Mouse (Mus musculus): ENCODE measurements around the gene Slc38a6. TPM values are rescaled to one million over a fixed set of nuclear protein-coding genes. Genes with fewer than 3 reads are reported as not detected.

The Slc38a6 gene
- total and polyA plus RNA-seq, 2 experiments from 2014 or later, result 9.2 to 20.2 TPM

GRCm38 (mm10) chr12:73355084-73355775 lies 68.7 kb downstream of the Slc38a6 start:
- Histone ChIP-seq H3K36me3 (ENCODE audit: insufficient read depth) (no peaks in the 10 kb centered on the region), H3K27me3 (ENCODE audit: insufficient read depth, low read length) (no peaks in the 10 kb centered on the region), H3K9me3 (ENCODE audit: low read length) (no peaks in the 10 kb centered on the region), H3K4me1 (ENCODE audit: insufficient read depth) (no peaks in the 10 kb centered on the region), H3K9ac (no peak overlapping the region), H3K4me3 (ENCODE audit: low read depth, low read length) (no peak overlapping the region), H3K27ac (ENCODE audit: low read depth, low read length) (no peak overlapping the region), H3K4me2 (ENCODE audit: low read depth) (no peak overlapping the region)
- no peak for TF ChIP-seq CTCF (IDR thresholded peaks at IDR 0.05; ENCODE audit: low read depth)
- DNase-seq, result no peak
- no peak for ATAC-seq
- WGBS, result 71% methylated on average over 14 of the region's 14 CpGs

- ATAC-seq, result no peak
Measured at GRCm38 (mm10) chr12:73356696-73357095, 70.1 kb downstream of the Slc38a6 start.

GRCm38 (mm10) chr12:73357311-73357710 lies 70.7 kb downstream of the Slc38a6 start:
- Histone ChIP-seq H3K27me3 (ENCODE audit: insufficient read depth, low read length) (no peaks in the 10 kb centered on the region), H3K9me3 (ENCODE audit: low read length) (no peaks in the 10 kb centered on the region), H3K9ac (no peak overlapping the region), H3K36me3 (ENCODE audit: insufficient read depth) (no peaks in the 10 kb centered on the region), H3K4me2 (ENCODE audit: low read depth) (no peak overlapping the region), H3K4me1 (ENCODE audit: insufficient read depth) (no peaks in the 10 kb centered on the region), H3K27ac (ENCODE audit: low read depth, low read length) (no peak overlapping the region), H3K4me3 (ENCODE audit: low read depth, low read length) (no peak overlapping the region)
- WGBS, result 64% methylated on average over 5 of the region's 5 CpGs
- no peak for ATAC-seq
- TF ChIP-seq CTCF (IDR thresholded peaks at IDR 0.05; ENCODE audit: low read depth), result no peak
- DNase-seq, result no peak

More at GRCm38 (mm10) chr12:73356696-73357095, 70.1 kb downstream of the Slc38a6 start:
- no peak overlapping the region for H3K4me3 ChIP-seq (ENCODE audit: low read depth, low read length)
- H3K4me2 ChIP-seq (ENCODE audit: low read depth), result no peak overlapping the region
- TF ChIP-seq CTCF (IDR thresholded peaks at IDR 0.05; ENCODE audit: low read depth), result no peak
- no peak overlapping the region for H3K27ac ChIP-seq (ENCODE audit: low read depth, low read length)
- DNase-seq, result no peak
- 84% methylated on average over 2 of the region's 2 CpGs for WGBS
- H3K27me3 ChIP-seq (ENCODE audit: insufficient read depth, low read length), result no peaks in the 10 kb centered on the region
- no peaks in the 10 kb centered on the region for H3K9me3 ChIP-seq (ENCODE audit: low read length)
- H3K9ac ChIP-seq, result no peak overlapping the region
- no peaks in the 10 kb centered on the region for H3K4me1 ChIP-seq (ENCODE audit: insufficient read depth)
- H3K36me3 ChIP-seq (ENCODE audit: insufficient read depth), result no peaks in the 10 kb centered on the region

GRCm38 (mm10) chr12:73357736-73358135 lies 71.2 kb downstream of the Slc38a6 start:
- no peaks in the 10 kb centered on the region for H3K4me1 ChIP-seq (ENCODE audit: insufficient read depth)
- no peaks in the 10 kb centered on the region for H3K27me3 ChIP-seq (ENCODE audit: insufficient read depth, low read length)
- no peak overlapping the region for H3K27ac ChIP-seq (ENCODE audit: low read depth, low read length)
- no peaks in the 10 kb centered on the region for H3K36me3 ChIP-seq (ENCODE audit: insufficient read depth)
- no peak overlapping the region for H3K9ac ChIP-seq
- H3K4me3 ChIP-seq (ENCODE audit: low read depth, low read length), result no peak overlapping the region
- H3K4me2 ChIP-seq (ENCODE audit: low read depth), result no peak overlapping the region
- no peak for TF ChIP-seq CTCF (IDR thresholded peaks at IDR 0.05; ENCODE audit: low read depth)
- ATAC-seq (no peak), DNase-seq (no peak)
- 93% methylated on average over 3 of the region's 3 CpGs for WGBS
- no peaks in the 10 kb centered on the region for H3K9me3 ChIP-seq (ENCODE audit: low read length)

- Histone ChIP-seq H3K9me3 (ENCODE audit: low read length) (no peaks in the 10 kb centered on the region), H3K4me2 (ENCODE audit: low read depth) (no peak overlapping the region), H3K4me1 (ENCODE audit: insufficient read depth) (no peaks in the 10 kb centered on the region), H3K36me3 (ENCODE audit: insufficient read depth) (no peaks in the 10 kb centered on the region), H3K27me3 (ENCODE audit: insufficient read depth, low read length) (no peaks in the 10 kb centered on the region), H3K27ac (ENCODE audit: low read depth, low read length) (no peak overlapping the region), H3K4me3 (ENCODE audit: low read depth, low read length) (no peak overlapping the region), H3K9ac (no peak overlapping the region)
- ATAC-seq (no peak), DNase-seq (no peak)
- TF ChIP-seq CTCF (IDR thresholded peaks at IDR 0.05; ENCODE audit: low read depth), result no peak
- WGBS, result 79% methylated on average over 2 of the region's 2 CpGs
Measured at GRCm38 (mm10) chr12:73358640-73359039, 72.1 kb downstream of the Slc38a6 start.

GRCm38 (mm10) chr12:73359520-73359919 lies 72.9 kb downstream of the Slc38a6 start:
- no peaks in the 10 kb centered on the region for H3K27me3 ChIP-seq (ENCODE audit: insufficient read depth, low read length)
- no peak overlapping the region for H3K27ac ChIP-seq (ENCODE audit: low read depth, low read length)
- no peaks in the 10 kb centered on the region for H3K36me3 ChIP-seq (ENCODE audit: insufficient read depth)
- TF ChIP-seq CTCF (IDR thresholded peaks at IDR 0.05; ENCODE audit: low read depth), result no peak
- no peaks in the 10 kb centered on the region for H3K9me3 ChIP-seq (ENCODE audit: low read length)
- H3K9ac ChIP-seq, result no peak overlapping the region
- H3K4me1 ChIP-seq (ENCODE audit: insufficient read depth), result no peaks in the 10 kb centered on the region
- H3K4me3 ChIP-seq (ENCODE audit: low read depth, low read length), result no peak overlapping the region
- no peak for ATAC-seq
- 80% methylated on average over 4 of the region's 4 CpGs for WGBS
- H3K4me2 ChIP-seq (ENCODE audit: low read depth), result no peak overlapping the region
- no peak for DNase-seq

- no peak overlapping the region for H3K4me3 ChIP-seq (ENCODE audit: low read depth, low read length)
- no peaks in the 10 kb centered on the region for H3K36me3 ChIP-seq (ENCODE audit: insufficient read depth)
- H3K4me2 ChIP-seq (ENCODE audit: low read depth), result no peak overlapping the region
- H3K9ac ChIP-seq, result no peak overlapping the region
- TF ChIP-seq CTCF (IDR thresholded peaks at IDR 0.05; ENCODE audit: low read depth), result no peak
- H3K27me3 ChIP-seq (ENCODE audit: insufficient read depth, low read length), result no peaks in the 10 kb centered on the region
- no peaks in the 10 kb centered on the region for H3K9me3 ChIP-seq (ENCODE audit: low read length)
- WGBS, result 80% methylated on average over 11 of the region's 11 CpGs
- H3K4me1 ChIP-seq (ENCODE audit: insufficient read depth), result no peaks in the 10 kb centered on the region
- ATAC-seq, result no peak
- DNase-seq, result no peak
- H3K27ac ChIP-seq (ENCODE audit: low read depth, low read length), result no peak overlapping the region
Measured at GRCm38 (mm10) chr12:73361201-73361600, 74.6 kb downstream of the Slc38a6 start.
